Mouse (Mus musculus): ENCODE results near the gene Prr12. TPM values are rescaled to one million over a fixed set of nuclear protein-coding genes. Genes with fewer than 3 reads are reported as not detected.
A peak's percentile ranks its signal among the peaks of the same experiment; 100 is the strongest.

Prr12 gene
- polyA plus RNA-seq, 1 experiment from 2014 or later, result 17.9 TPM

DNA sequence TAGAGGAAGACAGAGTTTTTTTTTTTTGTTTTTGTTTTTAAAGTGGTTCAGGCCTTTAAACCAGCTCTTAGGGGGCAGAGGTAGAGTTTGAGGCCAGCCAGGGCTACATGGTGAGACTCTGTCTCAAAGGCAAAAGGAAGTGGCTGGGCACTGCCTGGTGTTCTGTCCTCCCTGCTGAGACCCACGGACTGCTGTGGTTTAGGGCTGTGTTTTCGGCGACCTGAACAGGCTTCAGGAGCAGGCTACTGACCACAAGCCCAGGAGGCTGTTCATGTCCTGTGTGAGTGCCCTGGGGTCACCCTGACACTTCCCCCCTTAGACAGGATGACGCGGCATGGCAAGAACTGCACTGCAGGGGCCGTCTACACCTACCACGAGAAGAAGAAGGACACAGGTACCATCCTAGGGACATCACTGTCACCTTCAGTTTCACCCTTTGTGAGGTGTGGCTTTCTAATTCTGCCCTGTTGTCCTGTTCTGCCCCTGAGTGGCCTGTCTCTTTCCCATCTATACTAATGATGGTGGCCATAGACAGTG is 20.6 kb upstream of the Prr12 start:
- Histone ChIP-seq H3K27me3 (ENCODE audit: control insufficient read depth, insufficient read depth, low read length) (no peaks in the 10 kb centered on the region), H3K9me3 (ENCODE audit: control insufficient read depth, low read length) (no peaks in the 10 kb centered on the region), H3K4me3 (ENCODE audit: low read depth, low read length) (no peak overlapping the region), H3K4me1 (ENCODE audit: control insufficient read depth, insufficient read depth, low read length) (no peaks in the 10 kb centered on the region), H3K36me3 (ENCODE audit: control insufficient read depth, insufficient read depth, low read length) (no peaks in the 10 kb centered on the region), H3K4me2 (ENCODE audit: low read depth, low read length) (no peak overlapping the region), H3K27ac (ENCODE audit: low read depth, low read length) (no peak overlapping the region), H3K9ac (replicated peaks; ENCODE audit: low read depth, low read length) (no peak overlapping the region)
- no peak for ATAC-seq (ENCODE audit: low read depth)
- 82% methylated on average over 7 of the region's 7 CpGs for WGBS

DNA sequence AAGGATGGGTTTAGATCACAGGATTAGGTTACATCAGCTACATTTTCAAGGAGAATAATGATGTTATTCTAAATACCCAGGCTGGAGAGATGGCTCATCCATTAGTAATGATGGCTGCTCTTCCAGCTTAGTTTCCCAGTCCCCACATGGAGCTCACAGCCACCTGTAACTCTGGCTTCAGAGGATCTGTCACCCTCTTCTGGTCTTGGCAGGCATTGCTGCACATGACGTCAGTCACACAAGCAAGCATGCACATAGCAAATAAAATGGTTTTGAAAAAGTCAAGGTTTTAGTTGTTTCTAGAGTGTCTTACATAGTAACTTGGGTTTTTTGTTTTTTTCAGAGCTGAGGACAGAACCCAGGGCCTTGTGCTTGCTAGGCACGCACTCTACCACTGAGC is 19.5 kb upstream of the Prr12 start:
- H3K9ac ChIP-seq (replicated peaks; ENCODE audit: low read depth, low read length), result no peak overlapping the region
- no peak overlapping the region for H3K4me2 ChIP-seq (ENCODE audit: low read depth, low read length)
- no peak overlapping the region for H3K4me3 ChIP-seq (ENCODE audit: low read depth, low read length)
- no peaks in the 10 kb centered on the region for H3K4me1 ChIP-seq (ENCODE audit: control insufficient read depth, insufficient read depth, low read length)
- H3K9me3 ChIP-seq (ENCODE audit: control insufficient read depth, low read length), result no peaks in the 10 kb centered on the region
- ATAC-seq (ENCODE audit: low read depth), result no peak
- H3K27me3 ChIP-seq (ENCODE audit: control insufficient read depth, insufficient read depth, low read length), result no peaks in the 10 kb centered on the region
- WGBS, result 83% methylated on average over 2 of the region's 2 CpGs
- no peaks in the 10 kb centered on the region for H3K36me3 ChIP-seq (ENCODE audit: control insufficient read depth, insufficient read depth, low read length)
- no peak overlapping the region for H3K27ac ChIP-seq (ENCODE audit: low read depth, low read length)

DNA sequence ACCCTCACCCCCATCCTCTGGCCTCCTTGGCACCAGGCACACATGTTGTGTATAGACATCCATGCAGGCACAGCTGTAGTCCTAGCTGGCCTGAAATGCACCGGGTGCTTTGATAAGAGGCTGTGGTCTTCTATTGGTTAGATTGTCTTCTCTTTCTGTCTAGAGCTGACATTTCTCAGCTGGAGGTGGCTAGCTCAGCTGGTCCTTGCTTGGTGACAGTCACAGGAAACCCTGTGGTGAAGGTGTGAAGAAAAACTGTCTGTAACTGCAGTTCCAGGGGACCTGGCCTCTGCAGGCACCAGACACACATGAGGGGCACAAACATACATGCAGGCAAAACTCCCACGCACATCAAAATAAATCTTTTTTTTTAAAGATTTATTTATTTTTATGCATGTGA is 17.0 kb upstream of the Prr12 start:
- WGBS, result 93% methylated on average over 2 of the region's 2 CpGs
- Histone ChIP-seq H3K9me3 (ENCODE audit: control insufficient read depth, low read length) (no peaks in the 10 kb centered on the region), H3K27ac (ENCODE audit: low read depth, low read length) (no peak overlapping the region), H3K4me1 (ENCODE audit: control insufficient read depth, insufficient read depth, low read length) (no peaks in the 10 kb centered on the region), H3K4me2 (ENCODE audit: low read depth, low read length) (no peak overlapping the region), H3K4me3 (ENCODE audit: low read depth, low read length) (no peak overlapping the region), H3K36me3 (ENCODE audit: control insufficient read depth, insufficient read depth, low read length) (no peaks in the 10 kb centered on the region), H3K27me3 (ENCODE audit: control insufficient read depth, insufficient read depth, low read length) (no peaks in the 10 kb centered on the region), H3K9ac (replicated peaks; ENCODE audit: low read depth, low read length) (no peak overlapping the region)
- ATAC-seq (ENCODE audit: low read depth), result no peak

DNA sequence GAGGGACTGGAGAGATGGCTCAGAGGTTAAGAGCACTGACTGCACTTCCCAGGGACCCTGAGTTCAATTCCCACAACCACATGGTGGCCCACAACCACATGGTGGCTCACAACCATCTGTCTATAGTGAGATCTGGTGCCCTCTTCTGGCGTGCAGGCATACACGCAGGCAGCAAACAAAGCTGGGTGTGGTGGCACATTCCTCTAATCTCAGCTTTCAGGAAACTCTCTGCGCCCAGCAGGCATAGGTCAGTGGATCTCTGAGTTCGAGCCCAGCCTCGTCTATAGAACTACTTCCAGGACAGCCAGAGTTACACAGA is 15.3 kb upstream of the Prr12 start:
- no peaks in the 10 kb centered on the region for H3K9me3 ChIP-seq (ENCODE audit: control insufficient read depth, low read length)
- peaks cover 5% of the 10 kb centered on the region; the same call in 1 of the 2 replicates for H3K4me1 ChIP-seq (ENCODE audit: control insufficient read depth, insufficient read depth, low read length)
- no peak for ATAC-seq (ENCODE audit: low read depth)
- no peaks in the 10 kb centered on the region for H3K36me3 ChIP-seq (ENCODE audit: control insufficient read depth, insufficient read depth, low read length)
- no peaks in the 10 kb centered on the region for H3K27me3 ChIP-seq (ENCODE audit: control insufficient read depth, insufficient read depth, low read length)
- 37% methylated on average over 5 of the region's 5 CpGs for WGBS
- no peak overlapping the region for H3K9ac ChIP-seq (replicated peaks; ENCODE audit: low read depth, low read length)
- H3K27ac ChIP-seq (ENCODE audit: low read depth, low read length), result no peak overlapping the region
- H3K4me2 ChIP-seq (ENCODE audit: low read depth, low read length), result no peak overlapping the region
- H3K4me3 ChIP-seq (ENCODE audit: low read depth, low read length), result no peak overlapping the region

DNA sequence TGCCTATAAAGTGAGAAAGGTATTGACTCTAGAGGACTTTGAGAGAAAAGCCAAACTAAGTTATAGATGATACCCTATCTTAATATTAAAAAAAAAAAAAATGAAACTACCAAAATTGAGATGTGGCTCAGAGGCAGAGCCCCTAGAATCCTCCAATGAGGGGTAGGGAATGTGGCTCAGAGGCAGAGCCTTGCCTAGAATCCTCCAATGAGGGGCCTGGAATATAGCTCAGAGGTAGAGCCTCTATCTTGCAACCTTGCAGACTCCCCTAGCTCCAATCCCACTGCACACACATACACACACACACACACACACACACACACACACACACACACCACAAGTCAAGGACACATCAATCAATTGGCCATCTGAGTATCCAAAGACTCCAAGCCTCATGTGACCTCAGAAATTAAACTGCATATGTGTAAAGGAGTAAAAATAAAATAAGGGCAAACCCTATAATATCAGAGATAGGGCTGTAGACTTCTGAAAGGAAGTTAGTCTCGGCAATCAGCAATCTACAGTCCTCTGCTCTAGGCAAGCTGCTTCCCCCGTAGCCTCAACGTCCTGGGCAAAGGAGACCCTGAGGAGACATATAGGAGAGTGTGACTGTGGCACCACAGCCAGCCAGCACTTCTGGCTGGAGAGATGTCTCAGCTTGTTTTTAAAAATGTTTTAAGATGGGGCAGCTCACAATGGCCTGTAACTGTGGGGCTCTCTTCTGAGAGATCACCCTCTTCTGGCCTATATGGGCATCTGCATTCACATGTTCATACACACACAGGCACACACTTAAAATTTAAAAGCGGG is 14.7 kb upstream of the Prr12 start:
- no peaks in the 10 kb centered on the region for H3K9me3 ChIP-seq (ENCODE audit: control insufficient read depth, low read length)
- WGBS, result 75% methylated on average over 4 of the region's 4 CpGs

DNA sequence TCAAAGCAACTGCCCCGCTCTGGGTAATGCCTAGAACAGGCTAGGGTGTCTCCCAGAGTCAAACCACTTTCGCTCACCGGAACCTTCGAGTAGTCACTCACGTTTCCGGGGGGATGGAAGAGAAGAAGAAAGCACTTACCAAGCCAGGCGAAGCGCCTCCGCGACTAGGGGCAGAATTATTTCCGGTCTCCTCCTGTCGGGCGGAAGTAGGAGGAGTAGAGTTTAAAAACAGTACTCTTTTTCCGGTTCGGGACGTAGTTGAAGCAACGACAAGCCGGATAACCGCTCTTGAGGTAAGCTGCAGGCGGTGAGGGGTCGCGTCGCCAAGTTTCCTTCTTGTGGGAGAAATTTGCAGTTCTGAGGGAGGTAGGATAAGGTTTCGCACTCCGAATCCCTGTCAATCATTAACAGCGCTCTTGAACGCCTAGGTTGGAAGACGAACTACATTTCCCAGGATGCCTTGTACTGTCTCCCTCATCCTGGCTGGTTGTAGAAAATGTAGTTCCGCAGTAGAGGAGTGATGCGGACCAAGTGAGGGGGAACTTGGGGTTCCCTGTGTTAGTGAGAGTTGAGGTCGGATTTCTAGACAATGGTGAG is 9.7 kb upstream of the Prr12 start, which contains the start of the genes Nosip and Prrg2:
TSS of gene Nosip (plus strand) at position 191 of the 597 bp plus-strand sequence.
TSS of gene Prrg2 (minus strand) at position 439 of the 597 bp plus-strand sequence.
- under 1% methylated on average over 31 of the region's 31 CpGs for WGBS
- Histone ChIP-seq H3K4me1 (ENCODE audit: control insufficient read depth, insufficient read depth, low read length) (peaks cover 17% of the 10 kb centered on the region), H3K4me2 (ENCODE audit: low read depth, low read length) (peak within 1 kb of the TSS; percentile 52), H3K4me3 (ENCODE audit: low read depth, low read length) (peak within 1 kb of the TSS; percentile 65), H3K9me3 (ENCODE audit: control insufficient read depth, low read length) (no peaks in the 10 kb centered on the region), H3K27me3 (ENCODE audit: control insufficient read depth, insufficient read depth, low read length) (no peaks in the 10 kb centered on the region), H3K27ac (ENCODE audit: low read depth, low read length) (peak within 1 kb of the TSS; percentile 84), H3K36me3 (ENCODE audit: control insufficient read depth, insufficient read depth, low read length) (no peaks in the 10 kb centered on the region), H3K9ac (replicated peaks; ENCODE audit: low read depth, low read length) (peak within 1 kb of the TSS; percentile 62)
- peak; percentile 89 for ATAC-seq (ENCODE audit: low read depth)

More for the DNA sequence above, 14.7 kb upstream of the Prr12 start:
- H3K4me3 ChIP-seq (ENCODE audit: low read depth, low read length), result no peak overlapping the region
- no peak overlapping the region for H3K27ac ChIP-seq (ENCODE audit: low read depth, low read length)
- H3K27me3 ChIP-seq (ENCODE audit: control insufficient read depth, insufficient read depth, low read length), result no peaks in the 10 kb centered on the region
- no peaks in the 10 kb centered on the region for H3K36me3 ChIP-seq (ENCODE audit: control insufficient read depth, insufficient read depth, low read length)
- no peak overlapping the region for H3K9ac ChIP-seq (replicated peaks; ENCODE audit: low read depth, low read length)
- H3K4me2 ChIP-seq (ENCODE audit: low read depth, low read length), result no peak overlapping the region
- ATAC-seq (ENCODE audit: low read depth), result no peak
- peaks cover 5% of the 10 kb centered on the region; the same call in 1 of the 2 replicates for H3K4me1 ChIP-seq (ENCODE audit: control insufficient read depth, insufficient read depth, low read length)

DNA sequence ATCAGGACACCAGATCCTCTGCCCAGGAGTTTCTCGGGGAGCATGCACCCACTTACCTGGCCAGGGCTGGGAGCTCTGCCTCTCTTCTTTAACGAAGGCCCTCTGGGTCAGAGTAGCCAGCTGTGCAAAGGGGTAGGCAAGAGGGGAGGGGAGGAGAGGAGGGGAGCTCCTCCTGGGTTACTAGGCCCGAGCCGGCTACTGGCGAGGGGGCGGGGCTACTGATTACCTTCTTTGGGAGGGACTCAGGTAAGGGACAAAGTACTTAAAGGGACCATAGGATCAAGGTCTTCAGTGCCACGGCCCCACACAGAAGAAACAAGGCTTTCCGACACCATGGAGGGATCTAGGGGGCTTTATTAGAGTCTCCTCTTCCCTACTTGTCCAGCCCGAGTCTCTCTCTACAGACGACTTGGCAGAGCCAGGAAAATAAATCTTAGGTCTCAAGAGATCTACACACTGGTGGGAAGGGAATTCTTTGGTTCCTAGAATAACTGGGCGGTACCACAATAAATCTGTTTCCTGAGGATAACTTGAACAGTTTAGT is 8.9 kb upstream of the Prr12 start:
- peak overlapping the region; percentile 40 for H3K4me2 ChIP-seq (ENCODE audit: low read depth, low read length)
- H3K9ac ChIP-seq (replicated peaks; ENCODE audit: low read depth, low read length), result no peak overlapping the region
- peaks cover 17% of the 10 kb centered on the region for H3K4me1 ChIP-seq (ENCODE audit: control insufficient read depth, insufficient read depth, low read length)
- H3K27me3 ChIP-seq (ENCODE audit: control insufficient read depth, insufficient read depth, low read length), result no peaks in the 10 kb centered on the region
- WGBS, result 18% methylated on average over 11 of the region's 11 CpGs
- H3K36me3 ChIP-seq (ENCODE audit: control insufficient read depth, insufficient read depth, low read length), result no peaks in the 10 kb centered on the region
- peak overlapping the region; percentile 65 for H3K4me3 ChIP-seq (ENCODE audit: low read depth, low read length)
- no peaks in the 10 kb centered on the region for H3K9me3 ChIP-seq (ENCODE audit: control insufficient read depth, low read length)
- no peak for ATAC-seq (ENCODE audit: low read depth)
- peak overlapping the region; percentile 84; the same call in 1 of the 2 replicates for H3K27ac ChIP-seq (ENCODE audit: low read depth, low read length)

DNA sequence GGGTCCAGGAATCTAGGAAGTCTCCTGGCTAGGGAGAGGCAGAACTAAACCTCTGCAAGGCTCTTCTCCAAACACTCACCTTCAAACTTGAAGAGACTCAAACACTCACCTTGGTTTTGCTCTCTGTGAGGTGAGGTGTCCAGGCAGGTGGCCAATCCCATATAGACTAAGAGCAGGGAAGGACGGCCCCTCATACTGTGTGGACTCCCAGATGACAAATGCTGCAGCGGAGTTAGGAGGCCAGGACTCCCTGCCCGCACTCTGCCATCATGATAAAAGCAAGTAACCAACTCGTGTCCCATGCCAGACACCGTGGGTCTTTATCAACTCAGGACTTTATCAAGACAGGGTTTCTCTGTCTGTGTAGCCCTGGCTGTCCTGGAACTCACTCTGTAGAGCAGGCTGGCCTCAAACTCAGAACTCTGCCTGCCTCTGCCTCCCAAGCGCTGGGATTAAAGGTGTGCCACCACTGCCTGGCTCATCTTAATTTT is 8.0 kb upstream of the Prr12 start:
- no peak overlapping the region for H3K27ac ChIP-seq (ENCODE audit: low read depth, low read length)
- WGBS, result 88% methylated on average over 6 of the region's 6 CpGs
- no peaks in the 10 kb centered on the region for H3K36me3 ChIP-seq (ENCODE audit: control insufficient read depth, insufficient read depth, low read length)
- no peaks in the 10 kb centered on the region for H3K9me3 ChIP-seq (ENCODE audit: control insufficient read depth, low read length)
- H3K27me3 ChIP-seq (ENCODE audit: control insufficient read depth, insufficient read depth, low read length), result no peaks in the 10 kb centered on the region
- H3K4me1 ChIP-seq (ENCODE audit: control insufficient read depth, insufficient read depth, low read length), result peaks cover 17% of the 10 kb centered on the region
- H3K4me2 ChIP-seq (ENCODE audit: low read depth, low read length), result no peak overlapping the region
- H3K4me3 ChIP-seq (ENCODE audit: low read depth, low read length), result no peak overlapping the region
- ATAC-seq (ENCODE audit: low read depth), result no peak
- no peak overlapping the region for H3K9ac ChIP-seq (replicated peaks; ENCODE audit: low read depth, low read length)

Data from neural tube, embryonic 14.5 days (tissue).